Mouse (Mus musculus) activated CD4-positive, CD25-positive, alpha-beta regulatory T cell, adult 4 months (primary cell): ENCODE results near the gene Mettl15. TPM values are rescaled to one million over a fixed set of nuclear protein-coding genes. Genes with fewer than 3 reads are reported as not detected.
"Not testable (repeated sequence)": the region's sequence is repeated elsewhere in the genome, so short reads cannot be mapped to it uniquely, and the experiment has no call there.

Experiments
- ATAC-seq: one replicate; pipeline ENCODE4 v1.8.0; 2017
- polyA plus RNA-seq, 2 experiments: library from polyadenylated mRNA; unstranded; fragments of 100-300 nt; shearing (Covaris generic); gene quantifications; one replicate each; pipeline ENCODE4 v1.2.1; 2017

The Mettl15 gene
- 10 to 100 TPM; 13.3 to 18.6 TPM for polyA plus RNA-seq

GRCm38 (mm10) chr2:109280600-109281340, at the start of gene Mettl15, which contains the start of gene Kif18a:
Gene Mettl15, minus strand, starts transcription at chr2:109280748.
Gene Kif18a, plus strand, starts transcription at chr2:109280738.
- ATAC-seq: peak; percentile 96

DNA sequence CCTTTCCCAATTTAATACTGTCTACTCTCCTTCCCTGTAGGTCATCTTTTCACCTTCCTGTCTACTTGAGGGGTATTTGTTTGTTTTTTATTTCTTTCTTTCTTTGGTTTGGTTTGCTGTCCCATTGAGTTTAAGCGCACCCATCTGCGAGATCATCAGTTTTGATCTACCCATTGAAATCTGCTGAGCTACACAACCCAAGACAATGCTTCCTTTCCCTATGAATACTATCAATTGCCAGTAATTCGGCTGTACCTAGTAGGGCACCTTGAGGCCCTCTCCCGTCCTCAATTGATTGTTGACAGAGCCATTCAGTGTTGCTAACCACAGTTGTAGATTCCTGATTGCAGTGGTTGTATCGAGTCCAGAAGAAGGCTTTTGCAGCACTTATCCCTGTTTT, 30.8 kb upstream of the Mettl15 start:
- ATAC-seq: no peak

DNA sequence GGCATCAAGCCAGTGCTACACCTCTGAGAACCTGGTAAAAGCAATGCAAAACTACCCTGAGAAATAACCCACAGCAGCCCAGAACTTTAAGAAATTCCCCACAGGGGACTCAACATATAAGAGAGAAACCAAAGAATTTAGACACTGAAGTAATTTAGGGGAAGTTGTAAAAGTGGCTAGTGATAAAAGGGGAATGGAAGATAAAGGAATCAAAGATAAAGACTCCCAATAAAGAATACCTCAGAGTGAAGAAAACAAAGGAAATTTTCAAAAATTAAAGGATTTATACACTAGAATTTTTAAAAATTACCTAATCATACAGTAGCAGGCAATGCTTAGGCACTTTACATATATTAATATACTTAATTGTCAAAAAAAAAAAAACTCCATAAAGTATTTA, 23.1 kb upstream of the Mettl15 start:
- ATAC-seq: no peak

DNA sequence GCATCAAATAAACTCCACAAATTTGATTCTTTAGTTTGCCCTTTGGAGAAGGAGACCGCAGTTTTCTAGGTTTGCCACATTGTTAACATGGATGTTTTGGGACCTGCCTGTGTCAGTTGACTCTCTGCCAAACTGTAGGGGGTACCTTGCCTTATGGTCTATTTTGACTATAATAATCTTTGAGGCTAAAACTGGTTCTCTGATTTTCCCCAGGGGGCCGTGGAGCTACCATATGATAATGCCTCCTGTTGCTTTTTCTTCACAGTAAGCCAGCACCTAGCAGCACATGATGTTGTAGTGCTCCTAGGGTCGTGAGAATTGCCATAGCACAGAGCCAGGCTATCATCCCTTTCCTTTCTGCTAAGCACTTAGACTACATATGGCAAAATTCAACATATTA, 21.7 kb upstream of the Mettl15 start:
- no peak for ATAC-seq

GRCm38 (mm10) chr2:109298160-109298559, 17.6 kb upstream of the Mettl15 start:
- ATAC-seq: no peak

- no peak for ATAC-seq
These were observed 15.7 kb upstream of the Mettl15 start for GRCm38 (mm10) chr2:109296264-109296663.

- ATAC-seq: no peak
These were observed 8.8 kb upstream of the Mettl15 start for GRCm38 (mm10) chr2:109289327-109289726.

DNA sequence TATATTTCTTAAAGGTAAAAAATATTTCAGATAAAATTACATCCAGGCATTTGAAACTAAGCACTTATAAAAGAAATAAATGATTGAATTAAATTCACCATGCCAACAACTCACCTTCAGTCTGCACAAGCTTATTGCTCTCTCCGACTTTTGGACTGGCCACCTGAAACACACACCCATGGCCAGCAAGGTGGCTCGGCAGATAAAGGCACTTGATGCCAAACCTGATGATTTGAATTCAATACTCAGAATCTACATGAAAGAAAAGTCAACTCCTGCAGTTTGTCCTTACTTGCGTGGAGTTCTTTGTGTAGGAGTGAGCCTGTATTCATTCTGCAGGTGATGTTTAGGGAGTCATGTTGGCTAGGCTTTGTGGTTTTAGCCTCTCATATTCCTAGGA, 3.6 kb upstream of the Mettl15 start:
- ATAC-seq: no peak

DNA sequence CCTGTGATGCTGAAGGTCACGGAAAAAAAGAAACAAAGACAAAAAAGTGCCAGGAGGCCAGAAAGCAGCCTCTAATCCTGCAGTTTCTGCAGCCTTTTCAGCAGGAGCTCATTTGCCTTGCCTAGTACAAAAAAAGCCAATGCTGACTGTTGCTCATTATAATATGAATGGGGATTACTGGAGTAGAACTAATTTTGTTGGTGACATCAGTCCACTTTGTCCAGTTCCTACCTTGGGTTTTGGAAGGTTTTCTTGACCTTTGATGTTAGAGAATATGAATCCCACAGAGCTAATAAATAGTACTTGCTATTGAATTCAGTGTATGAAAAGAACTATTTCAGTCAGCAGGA, 768 bp upstream of the Mettl15 start:
- ATAC-seq: no peak

DNA sequence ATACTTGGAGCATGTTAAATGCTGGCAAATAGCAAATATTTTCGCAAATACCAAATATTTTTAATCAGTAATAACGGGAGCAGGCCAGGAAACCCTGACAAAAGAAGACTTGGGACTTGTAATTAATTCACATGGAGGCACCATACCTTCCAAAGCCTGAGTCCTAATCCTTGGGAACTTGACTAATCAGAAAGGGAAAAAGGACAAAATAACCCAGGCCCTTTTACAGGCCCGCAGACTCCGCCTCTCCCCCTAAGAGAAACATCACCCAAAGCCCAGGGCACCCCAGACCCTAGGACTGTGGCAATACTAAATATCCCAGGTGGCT, 312 bp downstream of the Mettl15 start:
- no peak for ATAC-seq

DNA sequence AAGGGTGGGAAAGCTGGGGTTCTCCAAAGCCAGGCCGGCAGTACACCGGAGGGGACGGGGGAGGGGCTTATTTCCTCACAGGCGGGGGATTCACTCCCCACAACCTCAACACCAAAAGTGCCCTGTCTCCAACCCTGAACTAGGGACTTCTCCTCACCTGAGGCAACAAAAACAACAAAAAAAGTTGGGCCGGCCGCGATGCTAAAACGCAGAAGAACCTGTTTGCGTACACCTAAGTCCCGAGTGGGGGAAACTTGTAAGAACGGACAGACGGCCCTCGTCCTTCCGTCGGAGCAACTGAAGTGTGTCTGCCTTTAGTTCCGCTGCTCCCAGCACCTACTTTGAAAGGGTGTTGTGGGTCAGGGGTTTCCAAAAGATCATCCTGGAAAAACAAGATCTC, 2.5 kb downstream of the Mettl15 start:
- ATAC-seq: no peak

DNA sequence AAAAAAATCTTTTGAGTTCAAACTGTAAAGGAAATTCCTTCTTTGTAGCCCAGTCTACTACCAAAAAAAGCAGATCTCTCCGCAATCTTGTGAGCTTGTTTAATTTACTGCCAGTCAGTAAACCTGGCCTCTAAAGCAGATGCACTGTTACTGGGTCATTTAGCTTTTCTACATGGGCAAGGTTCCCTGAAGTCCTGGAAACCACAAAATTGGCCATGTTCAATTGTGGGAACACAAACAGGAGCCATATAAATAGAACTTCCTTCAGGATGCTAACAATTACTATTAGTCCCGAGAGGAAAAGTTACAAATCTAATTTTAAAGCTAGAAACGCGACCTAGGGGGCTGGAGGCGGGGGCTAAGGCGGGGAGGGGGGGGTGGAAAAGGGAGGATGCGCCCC, 3.0 kb downstream of the Mettl15 start:
- no peak for ATAC-seq

DNA sequence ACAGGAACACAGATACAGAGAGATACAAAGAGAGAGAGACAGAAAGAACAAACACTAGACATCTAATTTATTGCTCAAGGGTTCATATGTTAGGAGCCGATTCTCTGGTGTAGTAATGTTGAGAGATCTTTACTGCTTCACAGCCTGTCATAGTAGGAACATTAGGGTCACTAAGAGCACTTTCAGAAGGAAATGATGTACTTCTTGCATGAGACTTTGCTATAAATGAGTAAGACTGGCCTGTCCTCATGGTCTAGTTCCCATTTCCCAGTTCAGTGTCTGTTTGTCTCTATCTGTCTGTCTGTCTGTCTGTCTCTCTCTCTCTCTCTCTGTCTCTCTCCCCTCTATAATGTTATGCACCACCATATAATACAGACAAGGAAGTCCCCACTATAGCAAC, 7.5 kb downstream of the Mettl15 start:
- ATAC-seq: no peak

DNA sequence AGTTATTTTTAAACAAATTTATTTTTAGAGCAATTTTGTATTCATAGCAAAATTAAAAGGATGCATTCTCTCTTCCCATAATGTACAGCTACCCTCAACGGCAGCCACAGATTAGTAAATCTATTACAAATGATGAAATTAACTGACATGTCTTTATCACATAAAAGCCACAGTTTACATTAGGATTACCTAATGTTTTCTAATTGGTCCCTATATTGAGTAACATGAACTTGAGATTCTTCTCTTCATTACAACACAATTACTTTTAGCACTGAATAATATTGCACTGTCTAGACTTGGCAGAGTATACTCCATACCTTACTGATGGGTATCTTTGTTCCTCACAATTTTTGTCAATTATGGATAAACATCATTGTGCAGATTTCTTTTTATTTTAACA, 17.8 kb downstream of the Mettl15 start:
- ATAC-seq: no peak

DNA sequence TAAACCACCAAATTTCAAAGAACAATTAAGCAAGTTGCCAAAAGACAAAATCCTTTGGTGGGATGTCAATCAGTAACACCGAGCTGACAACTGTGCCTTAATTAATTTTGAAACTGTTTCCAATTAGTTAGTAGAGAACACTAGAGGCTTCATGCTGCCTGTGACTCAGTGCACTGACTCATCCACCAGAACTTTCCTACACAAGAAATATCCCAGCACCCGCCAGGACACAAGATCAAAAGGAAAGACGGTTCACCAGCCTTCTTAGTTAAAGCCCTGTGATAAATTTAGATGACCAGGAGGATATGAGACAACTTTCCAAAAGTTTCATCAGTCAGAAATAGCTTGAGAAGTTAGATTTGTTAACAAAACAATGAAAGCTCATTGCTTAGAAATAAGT, 38.6 kb downstream of the Mettl15 start:
- ATAC-seq: no peak

GRCm38 (mm10) chr2:109235741-109236140, 44.8 kb downstream of the Mettl15 start:
- no peak for ATAC-seq

DNA sequence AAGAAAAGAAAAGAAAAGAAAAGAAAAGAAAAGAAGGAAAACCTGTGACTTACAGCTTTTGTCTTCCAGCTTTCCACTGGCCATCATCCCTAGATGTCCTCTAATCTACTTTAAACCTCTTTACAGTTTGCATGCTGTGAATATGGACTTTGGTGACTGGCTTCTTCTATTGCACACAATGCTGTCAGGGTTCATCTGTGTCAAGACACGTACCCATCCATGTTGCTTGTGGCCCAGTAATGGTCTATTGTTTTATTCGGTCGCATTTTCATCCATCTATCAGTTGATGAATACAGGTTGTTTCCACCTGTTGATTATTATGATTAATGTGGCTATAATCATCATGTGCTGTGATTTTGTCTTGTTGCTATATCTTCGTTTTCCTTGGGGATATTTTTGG, 46.7 kb downstream of the Mettl15 start:
- no peak for ATAC-seq

DNA sequence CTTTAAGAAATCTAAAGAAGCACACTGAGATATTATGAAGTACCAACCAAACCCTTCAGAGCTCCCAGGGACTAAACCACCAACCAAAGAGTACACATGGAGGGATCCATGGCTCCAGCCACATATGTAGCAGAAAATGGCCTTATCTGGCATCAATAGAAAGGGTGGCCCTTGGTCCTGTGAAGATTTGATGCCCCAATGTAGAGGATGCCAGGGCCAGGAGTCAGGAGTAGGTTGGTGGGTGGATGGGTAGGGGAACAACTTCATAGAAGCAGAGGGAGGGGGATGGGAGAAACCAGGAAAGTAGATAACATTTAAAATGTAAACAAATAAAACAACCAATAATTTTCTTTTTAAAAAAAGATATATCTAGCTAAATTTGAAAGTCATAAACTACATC, 50.1 kb downstream of the Mettl15 start:
- ATAC-seq: no peak

GRCm38 (mm10) chr2:109227196-109227595, 53.4 kb downstream of the Mettl15 start:
- ATAC-seq: no peak

DNA sequence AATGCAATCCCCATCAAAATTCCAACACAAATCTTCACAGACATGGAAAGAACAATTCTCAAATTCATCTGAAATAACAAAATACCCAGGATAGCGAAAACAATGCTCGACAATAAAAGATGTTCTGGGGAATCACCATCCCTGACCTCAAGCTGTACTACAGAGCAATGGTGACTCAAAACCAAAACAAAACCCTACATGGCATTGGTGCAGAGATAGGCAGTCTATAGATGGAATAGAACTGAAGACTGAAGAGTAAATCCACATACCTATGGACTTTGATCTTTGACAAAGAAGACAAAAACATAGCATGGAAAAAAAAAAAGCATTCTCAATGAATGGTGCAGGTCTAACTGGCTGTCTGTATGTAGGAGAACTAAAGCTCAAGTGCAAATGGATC, 59.1 kb downstream of the Mettl15 start:
- ATAC-seq: peak; percentile 32

DNA sequence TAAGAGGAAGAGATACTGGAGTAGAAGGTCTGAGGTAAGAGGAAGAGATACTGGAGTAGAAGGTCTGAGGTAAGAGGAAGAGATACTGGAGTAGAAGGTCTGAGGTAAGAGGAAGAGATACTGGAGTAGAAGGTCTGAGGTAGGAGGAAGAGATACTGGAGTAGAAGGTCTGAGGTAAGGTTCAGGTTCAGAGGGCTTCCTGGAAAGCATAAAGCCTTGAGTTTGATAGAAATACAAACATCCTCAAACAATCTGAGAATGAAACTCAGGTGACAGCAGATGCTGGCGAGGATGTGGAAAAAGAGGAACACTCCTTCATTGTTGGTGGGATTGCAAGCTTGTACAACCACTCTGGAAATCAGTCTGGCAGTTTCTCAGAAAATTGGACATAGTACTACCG, 63.9 kb downstream of the Mettl15 start:
- ATAC-seq: not testable (repeated sequence)

GRCm38 (mm10) chr2:109210641-109211040, 69.9 kb downstream of the Mettl15 start:
- not testable (repeated sequence) for ATAC-seq

- no peak for ATAC-seq
These were observed 72.5 kb downstream of the Mettl15 start for GRCm38 (mm10) chr2:109208032-109208431.

DNA sequence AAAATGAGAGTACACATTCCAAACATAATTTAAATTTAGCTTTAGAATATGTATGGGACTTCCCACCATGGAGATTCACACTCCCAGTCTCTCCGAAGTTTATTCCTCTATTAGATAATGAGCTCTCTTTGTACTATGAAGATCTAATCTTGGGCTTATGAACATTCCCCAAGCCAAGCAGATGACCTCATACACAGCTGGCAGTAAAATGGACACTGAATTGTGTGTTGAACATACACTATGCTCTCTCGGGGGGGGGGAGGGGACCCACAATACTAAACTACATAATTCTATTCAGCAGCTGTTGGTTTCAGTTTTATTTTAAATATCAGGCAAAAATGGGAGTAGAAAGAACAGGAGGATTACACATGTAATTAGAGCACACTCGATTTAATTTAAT, 97.6 kb downstream of the Mettl15 start:
- ATAC-seq: no peak

DNA sequence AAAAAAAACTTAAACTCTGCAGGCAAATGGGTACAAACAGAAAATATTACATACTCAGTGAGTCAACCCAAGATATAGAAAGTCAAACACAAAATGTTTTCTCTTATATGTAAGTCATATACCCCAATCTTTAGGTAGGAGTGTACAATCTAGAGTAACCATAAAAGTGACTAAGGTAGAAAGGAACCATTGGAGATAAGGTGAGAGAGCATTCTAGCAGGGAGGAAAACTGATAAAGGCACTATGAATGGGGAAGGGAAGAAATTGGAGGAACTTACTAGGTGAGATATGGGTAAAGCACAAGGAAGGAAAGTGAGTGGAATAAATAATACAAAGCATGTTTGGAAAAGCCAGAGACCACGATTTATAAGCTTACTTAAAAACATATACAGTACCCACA, 122.0 kb downstream of the Mettl15 start:
- ATAC-seq: no peak
